Comparison of ENCODE assay signal across 8 mouse cellular contexts in genomic region chr9:53825318-53825717, GRCm38 (mm10). TPM values are rescaled to one million over a fixed set of nuclear protein-coding genes. Genes with fewer than 3 reads are reported as not detected.
A peak's percentile ranks its signal among the peaks of the same experiment; 100 is the strongest.
DNase-seq lines count a peak whose midpoint lies in the region; ATAC-seq and TF ChIP-seq lines count a peak whose summit lies in the region.

No protein-coding gene starts in this region.

- H3K36me3 ChIP-seq in heart, adult 2 months (ENCODE audit: control insufficient read depth, insufficient read depth, low read length), result no peaks in the 10 kb centered on the region
- no peaks in the 10 kb centered on the region for H3K36me3 ChIP-seq in heart, postnatal 0 days (replicated peaks; ENCODE audit: control insufficient read depth, insufficient read depth, low read length)

- no peak overlapping the region for H3K4me3 ChIP-seq in heart, adult 2 months
- no peak overlapping the region for H3K4me3 ChIP-seq in bone marrow, adult 2 months (replicated peaks; ENCODE audit: control insufficient read depth, low read depth, low read length)
- H3K4me3 ChIP-seq in heart, postnatal 0 days (ENCODE audit: low read depth, low read length), result no peak overlapping the region

- TF ChIP-seq POLR2A in heart, adult 2 months (IDR thresholded peaks at IDR 0.05; ENCODE audit: insufficient read depth, low read depth, low read length), result no peak
- TF ChIP-seq POLR2A in bone marrow, adult 2 months (IDR thresholded peaks at IDR 0.05; ENCODE audit: borderline replicate concordance, control insufficient read depth, low read depth, low read length), result no peak

- peak overlapping the region; percentile 23; the same call in 1 of the 2 replicates for H3K4me2 ChIP-seq in heart, postnatal 0 days (ENCODE audit: low read depth, low read length)

- no peak overlapping the region for H3K27ac ChIP-seq in heart, adult 2 months
- H3K27ac ChIP-seq in bone marrow, adult 2 months (ENCODE audit: control insufficient read depth, insufficient read depth, low read depth, low read length, poor library complexity), result no peak overlapping the region
- H3K27ac ChIP-seq in heart, postnatal 0 days (ENCODE audit: low read depth), result no peak overlapping the region

- H3K4me1 ChIP-seq in heart, adult 2 months (ENCODE audit: control insufficient read depth, insufficient read depth, low read length), result no peaks in the 10 kb centered on the region
- no peaks in the 10 kb centered on the region for H3K4me1 ChIP-seq in bone marrow, adult 2 months (ENCODE audit: control insufficient read depth, insufficient read depth, low read length)
- H3K4me1 ChIP-seq in heart, postnatal 0 days (ENCODE audit: control insufficient read depth, insufficient read depth), result 0 out of 2 replicates have a peak, but pooled peaks cover 11% of the 10 kb centered on the region

- DNase-seq in heart, adult 2 months, result no peak
- DNase-seq in heart, adult 8-10 months (ENCODE audit: low spot score), result no peak
- DNase-seq in A20 (ENCODE audit: low read depth, low spot score), result peak; percentile 49
- DNase-seq in heart, postnatal 0 days (ENCODE audit: low spot score), result peak; percentile 24
- DNase-seq in layer of hippocampus, postnatal 14 days (ENCODE audit: low spot score in 2 of 2), result no peak
- DNase-seq in urinary bladder, postnatal 14 days (ENCODE audit: low spot score), result no peak

- peak; percentile 71 for TF ChIP-seq CTCF in heart, adult 2 months (IDR thresholded peaks at IDR 0.05)
- peak; percentile 43; the same call in 1 of the 2 replicates for TF ChIP-seq CTCF in bone marrow, adult 2 months (IDR thresholded peaks at IDR 0.05; ENCODE audit: control insufficient read depth, insufficient read depth, low read length)
- peak; percentile 72 for TF ChIP-seq CTCF in heart, postnatal 0 days (IDR thresholded peaks at IDR 0.05; ENCODE audit: low read depth)

- intact Hi-C loops in heart, adult 2 months (cut with DNase I), result loop anchor here (10.0 kb wide), 2 partner anchors 159 to 289 kb away; no protein-coding TSS in a partner anchor

- 4% methylated on average over 9 of the region's 9 CpGs for WGBS in heart, adult 2 months
- 6% methylated on average over 9 of the region's 9 CpGs for WGBS in bone marrow, adult 2 months
- WGBS in heart, postnatal 0 days, result 2% methylated on average over 9 of the region's 9 CpGs

- H3K9me3 ChIP-seq in heart, postnatal 0 days (replicated peaks; ENCODE audit: control insufficient read depth, low read length), result no peaks in the 10 kb centered on the region

- peak; percentile 24; the same call in 1 of the 2 replicates for ATAC-seq in heart, postnatal 0 days (ENCODE audit: insufficient read depth, low read depth)
- ATAC-seq in megakaryocyte progenitor cell, adult 5-6 weeks (replicated peaks; ENCODE audit: poor library complexity), result peak; percentile 63

- H3K79me2 ChIP-seq in heart, adult 2 months (replicated peaks; ENCODE audit: control insufficient read depth, insufficient read depth, low read length), result no peaks in the 10 kb centered on the region

- no peak for TF ChIP-seq EP300 in heart, adult 2 months (IDR thresholded peaks at IDR 0.05; ENCODE audit: insufficient read depth, low read depth, low read length)
- no peak for TF ChIP-seq EP300 in heart, postnatal 0 days (IDR thresholded peaks at IDR 0.05; ENCODE audit: low read depth)

- H3K27me3 ChIP-seq in heart, adult 2 months (ENCODE audit: control insufficient read depth, insufficient read depth, low read length), result no peaks in the 10 kb centered on the region; the same call in 1 of the 2 replicates
- 0 out of 2 replicates have a peak, but pooled peaks cover 7% of the 10 kb centered on the region for H3K27me3 ChIP-seq in heart, postnatal 0 days (ENCODE audit: control insufficient read depth, insufficient read depth, low read length)

- no peak overlapping the region for H3K9ac ChIP-seq in heart, adult 2 months (ENCODE audit: low read depth, low read length)
- H3K9ac ChIP-seq in heart, postnatal 0 days (replicated peaks; ENCODE audit: low read depth, low read length), result no peak overlapping the region

RNA-seq across cellular contexts. Expression of gene Sln, which starts 24.6 kb away (rescaled TPM):
- total RNA-seq in heart, adult 2 months (2021), result 10 to 100 TPM; 59.7 to 81.4 TPM
- polyA plus RNA-seq in heart, adult 2 months (2012; rRNA removed), result 412 and 511 TPM in 2 replicates
- 100 to 1,000 TPM in 2 of 4 experiments, 10 to 100 TPM in 2; 73.3 to 116 (median 93.1) TPM for total RNA-seq in heart, adult 8-10 months (2022)
- not detected in 2 replicates for polyA plus RNA-seq in bone marrow, adult 2 months (2011; ENCODE audit: insufficient read depth, insufficient read length, low replicate concordance, missing spikeins)
- total RNA-seq in heart, postnatal 0 days (2014; rRNA removed; ENCODE audit: low replicate concordance), result 80.1 and 118 TPM in 2 replicates
- polyA plus RNA-seq in heart, postnatal 0 days (2015; fragmentation: Nextera tagmentation; extraction: Ambion mirVana), result 339 and 434 TPM in 2 replicates
- not detected in 2 replicates for total RNA-seq in megakaryocyte progenitor cell, adult 5-6 weeks (2015)
- not detected in 2 replicates for total RNA-seq in megakaryocyte progenitor cell, adult 5-6 weeks (2017)
- total RNA-seq in layer of hippocampus, postnatal 14 days (2021), result under 1 TPM; 0.29 to 0.99 TPM

RNA-seq across cellular contexts. Expression of gene Slc35f2, which starts 54.0 kb away (rescaled TPM):
- under 1 TPM; 0.10 to 0.14 TPM for total RNA-seq in heart, adult 2 months (2021)
- polyA plus RNA-seq in heart, adult 2 months (2012; rRNA removed), result 0.23 and 0.26 TPM in 2 replicates
- under 1 TPM in 1 of 4 experiments, not detected in 3; 0.11 TPM for total RNA-seq in heart, adult 8-10 months (2022)
- 0.77 and 2.9 TPM in 2 replicates for polyA plus RNA-seq in bone marrow, adult 2 months (2011; ENCODE audit: insufficient read depth, insufficient read length, low replicate concordance, missing spikeins)
- total RNA-seq in heart, postnatal 0 days (2014; rRNA removed; ENCODE audit: low replicate concordance), result 0.39 TPM in 1 of 2 replicates, not detected in the other
- 0.10 and 0.16 TPM in 2 replicates for polyA plus RNA-seq in heart, postnatal 0 days (2015; fragmentation: Nextera tagmentation; extraction: Ambion mirVana)
- 0.71 and 2.3 TPM in 2 replicates for total RNA-seq in megakaryocyte progenitor cell, adult 5-6 weeks (2015)
- total RNA-seq in megakaryocyte progenitor cell, adult 5-6 weeks (2017), result 1.5 and 2.5 TPM in 2 replicates
- total RNA-seq in layer of hippocampus, postnatal 14 days (2021), result 1 to 10 TPM; 5.9 to 6.6 TPM

Comparison
In these comparisons a context has a peak if more than half of its experiments do, and no peak if none do; other contexts are left out.
1. DNase-seq: peak in A20 (single experiment) and heart, postnatal 0 days (single experiment); none in heart, adult 2 months (0 of 2), heart, adult 8-10 months (single experiment), layer of hippocampus, postnatal 14 days (0 of 2) and urinary bladder, postnatal 14 days (single experiment).
2. RNA of gene Sln, which starts 24.6 kb away (total RNA-seq): 73.3 to 116 TPM in heart, adult 8-10 months, 59.7 to 81.4 TPM in heart, adult 2 months and 80.1 to 118 TPM in heart, postnatal 0 days; 0.29 to 0.99 TPM in layer of hippocampus, postnatal 14 days and not detected in megakaryocyte progenitor cell, adult 5-6 weeks; every median in the first group is over 10 times any median in the second.
3. Peak in every context shown above with its lines, with median percentiles within 50 percentile points of each other: CTCF ChIP-seq.